Mouse (Mus musculus): ENCODE data around the gene Gm11111.

GRCm38 (mm10) chr5:98575471-98575834 lies 23.0 kb downstream of the Gm11111 start:
- TF ChIP-seq CTCF (conservative IDR thresholded peaks at IDR 0.05; ENCODE audit: insufficient read depth, insufficient read length, low read depth, low read length) (no peak), POLR2A (IDR thresholded peaks at IDR 0.05; ENCODE audit: low read depth, low read length) (no peak)
